Mouse (Mus musculus) cortical plate, adult 2 months (tissue): ENCODE data around the gene Taf15.

Source experiments
- CTCF ChIP-seq: fragments of 200-500 bp; IDR thresholded peaks from 2 replicates; pipeline ENCODE4 v1.5.1; 2011; ENCODE audit warnings: mild to moderate bottlenecking, control low read depth, low read length; ENCODE audit not compliant: insufficient read depth; ENCODE audit errors: extremely low read depth
- POLR2A ChIP-seq: fragments of 200-500 bp; IDR thresholded peaks from 2 replicates; pipeline ENCODE4 v1.6.1; 2011; ENCODE audit warnings: mild to moderate bottlenecking, low read length, control low read depth; ENCODE audit not compliant: insufficient read depth; ENCODE audit errors: extremely low read depth

DNA sequence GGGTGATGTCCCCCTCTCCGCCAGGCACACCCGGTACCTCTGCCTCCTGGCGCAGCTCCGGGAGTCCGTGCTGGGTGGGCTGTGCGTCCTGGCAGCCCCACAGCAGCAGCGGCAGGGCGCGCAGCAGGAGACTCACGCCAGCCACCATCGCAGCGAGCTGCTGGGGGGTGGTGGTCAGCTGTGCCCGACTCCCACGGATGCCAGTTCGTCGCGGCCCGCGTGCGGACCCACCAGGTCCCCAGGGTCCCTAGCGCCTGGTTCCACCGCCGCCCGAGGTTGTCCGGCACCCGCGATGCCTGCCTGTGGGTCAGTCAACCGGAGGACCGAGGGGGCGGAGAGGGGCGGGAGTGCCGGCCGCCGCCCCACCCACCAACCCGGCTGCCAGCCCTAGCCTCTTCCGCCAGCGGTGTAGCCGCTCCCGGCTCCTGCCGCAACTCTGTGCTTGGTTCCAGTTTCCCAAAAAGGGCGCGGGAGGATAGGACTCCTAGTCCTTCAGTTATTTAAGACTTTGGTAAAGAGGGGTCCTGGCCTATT, 10.1 kb upstream of the Taf15 start, which contains the start of gene Mmp28:
- TF ChIP-seq CTCF (no peak), POLR2A (no peak)
